Mouse (Mus musculus) heart, embryonic 12.5 days (tissue): ENCODE measurements around the gene Cfap44. TPM values are rescaled to one million over a fixed set of nuclear protein-coding genes. Genes with fewer than 3 reads are reported as not detected.
A peak's percentile ranks its signal among the peaks of the same experiment; 100 is the strongest.

Source experiments
- ATAC-seq: fragments of 200-750 bp; cut with Nextera tagmentation; 2 replicates; pipeline ENCODE4 v1.8.0; 2017; ENCODE audit warnings: moderate TSS enrichment, moderate library complexity; ENCODE audit not compliant: insufficient number of reproducible peaks, low FRiP score
- H3K27ac ChIP-seq: fragments of 300-500 bp; sonication (generic); 2 replicates; pipeline ENCODE4 v1.5.1; 2016; ENCODE audit warnings: mild to moderate bottlenecking, moderate library complexity; ENCODE audit not compliant: poor library complexity, severe bottlenecking
- H3K27me3 ChIP-seq: fragments of 300-500 bp; sonication (generic); replicated peaks from 2 replicates; pipeline ENCODE4 v1.6.1; 2016; ENCODE audit warnings: mild to moderate bottlenecking, moderate library complexity
- H3K36me3 ChIP-seq: fragments of 300-500 bp; sonication (generic); 2 replicates; pipeline ENCODE4 v1.6.1; 2016; ENCODE audit warnings: mild to moderate bottlenecking, moderate library complexity
- H3K4me1 ChIP-seq: fragments of 300-500 bp; sonication (generic); replicated peaks from 2 replicates; pipeline ENCODE4 v1.6.1; 2016; ENCODE audit warnings: mild to moderate bottlenecking
- H3K4me2 ChIP-seq: fragments of 300-500 bp; sonication (generic); 2 replicates; pipeline ENCODE4 v1.6.1; 2016; ENCODE audit warnings: mild to moderate bottlenecking, moderate library complexity
- H3K4me3 ChIP-seq: fragments of 300-500 bp; sonication (generic); 2 replicates; pipeline ENCODE4 v1.5.1; 2016; ENCODE audit warnings: mild to moderate bottlenecking
- H3K9ac ChIP-seq: fragments of 300-500 bp; sonication (generic); 2 replicates; pipeline ENCODE4 v1.6.1; 2016; ENCODE audit warnings: mild to moderate bottlenecking, moderate library complexity
- H3K9me3 ChIP-seq: fragments of 300-500 bp; sonication (generic); replicated peaks from 2 replicates; pipeline ENCODE4 v1.6.1; 2016; ENCODE audit warnings: mild to moderate bottlenecking, moderate library complexity
- WGBS: fragments of 180-500 bp; shearing (Covaris S2); methylation state at CpG from one replicate; pipeline ENCODE4 v1.1.7; 2016; 5-methylcytosine and 5-hydroxymethylcytosine counted together
- polyA plus RNA-seq: library from polyadenylated mRNA; unstranded; fragments of >200 nt; fragmentation: Nextera tagmentation; extraction: Ambion mirVana; gene quantifications from 2 replicates; pipeline ENCODE4 v1.2.1, GENCODE M21; 2016

The Cfap44 gene
- polyA plus RNA-seq, 1 experiment from 2014 or later, result 0.19 TPM

GRCm38 (mm10) chr16:44496971-44497464 is 102.4 kb downstream of the Cfap44 start:
- H3K36me3 ChIP-seq, result peaks cover 59% of the 10 kb centered on the region
- 76% methylated on average over 15 of the region's 15 CpGs for WGBS

GRCm38 (mm10) chr16:44498447-44498846 is 103.9 kb downstream of the Cfap44 start:
- Histone ChIP-seq H3K9ac (no peak overlapping the region), H3K27me3 (no peaks in the 10 kb centered on the region), H3K27ac (no peak overlapping the region), H3K36me3 (peaks cover 61% of the 10 kb centered on the region), H3K9me3 (peaks cover 5% of the 10 kb centered on the region; the same call in 1 of the 2 replicates), H3K4me1 (peaks cover 20% of the 10 kb centered on the region), H3K4me3 (no peak overlapping the region), H3K4me2 (no peak overlapping the region)
- 77% methylated on average over 3 of the region's 3 CpGs for WGBS
- ATAC-seq, result no peak

More at GRCm38 (mm10) chr16:44496971-44497464, 102.4 kb downstream of the Cfap44 start:
- no peak for ATAC-seq
- no peak overlapping the region for H3K27ac ChIP-seq
- H3K27me3 ChIP-seq, result no peaks in the 10 kb centered on the region
- H3K9ac ChIP-seq, result no peak overlapping the region
- no peak overlapping the region for H3K4me3 ChIP-seq
- H3K4me1 ChIP-seq, result peaks cover 9% of the 10 kb centered on the region; the same call in 1 of the 2 replicates
- no peak overlapping the region for H3K4me2 ChIP-seq
- H3K9me3 ChIP-seq, result peaks cover 5% of the 10 kb centered on the region; the same call in 1 of the 2 replicates

GRCm38 (mm10) chr16:44501783-44502182 is 107.2 kb downstream of the Cfap44 start:
- H3K36me3 ChIP-seq, result peaks cover 58% of the 10 kb centered on the region
- H3K27ac ChIP-seq, result no peak overlapping the region
- no peak overlapping the region for H3K4me2 ChIP-seq
- no peak overlapping the region for H3K4me3 ChIP-seq
- H3K9me3 ChIP-seq, result peaks cover 16% of the 10 kb centered on the region
- WGBS, result 86% methylated on average over 10 of the region's 10 CpGs
- no peak for ATAC-seq
- no peaks in the 10 kb centered on the region for H3K27me3 ChIP-seq
- peaks cover 18% of the 10 kb centered on the region for H3K4me1 ChIP-seq
- no peak overlapping the region for H3K9ac ChIP-seq

GRCm38 (mm10) chr16:44502325-44502724 is 107.7 kb downstream of the Cfap44 start:
- Histone ChIP-seq H3K4me3 (no peak overlapping the region), H3K4me1 (peaks cover 18% of the 10 kb centered on the region), H3K27ac (no peak overlapping the region), H3K9me3 (peaks cover 16% of the 10 kb centered on the region), H3K9ac (no peak overlapping the region), H3K4me2 (no peak overlapping the region), H3K36me3 (peaks cover 58% of the 10 kb centered on the region), H3K27me3 (no peaks in the 10 kb centered on the region)
- WGBS, result 54% methylated on average over 7 of the region's 7 CpGs
- ATAC-seq, result no peak

- peak overlapping the region; percentile 28; the same call in 1 of the 2 replicates for H3K27ac ChIP-seq
- H3K4me3 ChIP-seq, result no peak overlapping the region
- no peak overlapping the region for H3K4me2 ChIP-seq
- no peaks in the 10 kb centered on the region for H3K27me3 ChIP-seq
- no peak overlapping the region for H3K9ac ChIP-seq
- H3K9me3 ChIP-seq, result peaks cover 16% of the 10 kb centered on the region
- WGBS, result 43% methylated on average over 8 of the region's 8 CpGs
- peak; percentile 51; the same call in 1 of the 2 replicates for ATAC-seq
- H3K36me3 ChIP-seq, result peaks cover 53% of the 10 kb centered on the region
- peaks cover 18% of the 10 kb centered on the region for H3K4me1 ChIP-seq
Measured at GRCm38 (mm10) chr16:44502895-44503575, 108.4 kb downstream of the Cfap44 start.

- H3K27ac ChIP-seq, result no peak overlapping the region
- peaks cover 24% of the 10 kb centered on the region for H3K4me1 ChIP-seq
- 98% methylated on average over 1 of the region's 1 CpGs for WGBS
- peaks cover 11% of the 10 kb centered on the region; the same call in 1 of the 2 replicates for H3K9me3 ChIP-seq
- no peak overlapping the region for H3K9ac ChIP-seq
- no peak overlapping the region for H3K4me3 ChIP-seq
- H3K27me3 ChIP-seq, result no peaks in the 10 kb centered on the region
- no peak overlapping the region for H3K4me2 ChIP-seq
- no peak for ATAC-seq
- H3K36me3 ChIP-seq, result peaks cover 38% of the 10 kb centered on the region
Measured at GRCm38 (mm10) chr16:44505243-44505642, 110.6 kb downstream of the Cfap44 start.

GRCm38 (mm10) chr16:44507027-44507929 is 112.7 kb downstream of the Cfap44 start:
- ATAC-seq, result no peak
- Histone ChIP-seq H3K9me3 (peaks cover 15% of the 10 kb centered on the region; the same call in 1 of the 2 replicates), H3K36me3 (peaks cover 25% of the 10 kb centered on the region), H3K27me3 (no peaks in the 10 kb centered on the region), H3K4me2 (no peak overlapping the region), H3K4me1 (peaks cover 23% of the 10 kb centered on the region), H3K4me3 (no peak overlapping the region), H3K27ac (no peak overlapping the region), H3K9ac (no peak overlapping the region)
- 61% methylated on average over 10 of the region's 10 CpGs for WGBS

- 80% methylated on average over 5 of the region's 5 CpGs for WGBS
- Histone ChIP-seq H3K9me3 (peaks cover 15% of the 10 kb centered on the region; the same call in 1 of the 2 replicates), H3K27ac (no peak overlapping the region), H3K36me3 (peaks cover 27% of the 10 kb centered on the region), H3K4me2 (no peak overlapping the region), H3K4me3 (no peak overlapping the region), H3K4me1 (peaks cover 17% of the 10 kb centered on the region), H3K27me3 (no peaks in the 10 kb centered on the region), H3K9ac (no peak overlapping the region)
- no peak for ATAC-seq
Measured at GRCm38 (mm10) chr16:44508025-44508424, 113.4 kb downstream of the Cfap44 start.

- H3K36me3 ChIP-seq, result peaks cover 23% of the 10 kb centered on the region
- peaks cover 15% of the 10 kb centered on the region; the same call in 1 of the 2 replicates for H3K9me3 ChIP-seq
- H3K4me3 ChIP-seq, result no peak overlapping the region
- no peaks in the 10 kb centered on the region for H3K27me3 ChIP-seq
- WGBS, result 83% methylated on average over 13 of the region's 13 CpGs
- no peak overlapping the region for H3K9ac ChIP-seq
- no peak for ATAC-seq
- H3K27ac ChIP-seq, result no peak overlapping the region
- peaks cover 10% of the 10 kb centered on the region; the same call in 1 of the 2 replicates for H3K4me1 ChIP-seq
- H3K4me2 ChIP-seq, result no peak overlapping the region
Measured at GRCm38 (mm10) chr16:44508772-44509171, 114.2 kb downstream of the Cfap44 start.

- no peak for ATAC-seq
- WGBS, result 63% methylated on average over 7 of the region's 7 CpGs
- H3K27me3 ChIP-seq, result no peaks in the 10 kb centered on the region
- no peak overlapping the region for H3K27ac ChIP-seq
- H3K4me2 ChIP-seq, result no peak overlapping the region
- H3K4me3 ChIP-seq, result no peak overlapping the region
- H3K9ac ChIP-seq, result no peak overlapping the region
- H3K9me3 ChIP-seq, result peaks cover 9% of the 10 kb centered on the region; the same call in 1 of the 2 replicates
- H3K4me1 ChIP-seq, result 0 out of 2 replicates have a peak, but pooled peaks cover 6% of the 10 kb centered on the region
- H3K36me3 ChIP-seq, result peaks cover 16% of the 10 kb centered on the region
Measured at GRCm38 (mm10) chr16:44509458-44510344, 115.1 kb downstream of the Cfap44 start.
